Mouse (Mus musculus): Measurements from ENCODE around the gene Tcp11l1. TPM values are rescaled to one million over a fixed set of nuclear protein-coding genes. Genes with fewer than 3 reads are reported as not detected.

Tcp11l1 gene
- total RNA-seq, 2 experiments from 2014 or later: 0.99 to 2.3 TPM

GRCm38 (mm10) chr2:104615985-104616711 is 95.8 kb downstream of the Tcp11l1 start:
- no peak for ATAC-seq (replicated peaks; ENCODE audit: low FRiP score, low TSS enrichment, poor library complexity, severe bottlenecking)

- no peak for ATAC-seq (replicated peaks; ENCODE audit: low FRiP score, low TSS enrichment, poor library complexity, severe bottlenecking)
Measured at GRCm38 (mm10) chr2:104614786-104615185, 97.2 kb downstream of the Tcp11l1 start.

Other genes with a start within 250 kb of the Tcp11l1 start
- 23.9 and 32.3 TPM in 2 replicates for gene Hipk3, start 217.7 kb downstream of the Tcp11l1 start, total RNA-seq (2014; fragmentation: Nextera tagmentation)
- 23.5 and 29.3 TPM in 2 replicates for gene Hipk3, start 217.7 kb downstream of the Tcp11l1 start, total RNA-seq (2017)
- 47.9 and 53.6 TPM in 2 replicates for gene Cstf3, start 121.6 kb downstream of the Tcp11l1 start, total RNA-seq (2014; fragmentation: Nextera tagmentation)
- gene Cstf3, start 121.6 kb downstream of the Tcp11l1 start, total RNA-seq (2017): 22.3 and 30.7 TPM in 2 replicates
- not detected in 2 replicates for gene Pin1rt1, start 4.2 kb upstream of the Tcp11l1 start, total RNA-seq (2014; fragmentation: Nextera tagmentation)
- not detected in 2 replicates for gene Pin1rt1, start 4.2 kb upstream of the Tcp11l1 start, total RNA-seq (2017)
- gene Depdc7, start 30.7 kb upstream of the Tcp11l1 start, total RNA-seq (2014; fragmentation: Nextera tagmentation): not detected in 2 replicates
- 0.84 TPM in 1 of 2 replicates, not detected in the other for gene Depdc7, start 30.7 kb upstream of the Tcp11l1 start, total RNA-seq (2017)
- 23.7 and 28.0 TPM in 2 replicates for gene Qser1, start 104.6 kb upstream of the Tcp11l1 start, total RNA-seq (2014; fragmentation: Nextera tagmentation)
- 3.8 and 12.6 TPM in 2 replicates for gene Qser1, start 104.6 kb upstream of the Tcp11l1 start, total RNA-seq (2017)
- 1.3 TPM in 2 replicates for gene Prrg4, start 137.7 kb upstream of the Tcp11l1 start, total RNA-seq (2014; fragmentation: Nextera tagmentation)
- 5.2 and 13.1 TPM in 2 replicates for gene Prrg4, start 137.7 kb upstream of the Tcp11l1 start, total RNA-seq (2017)
- not detected in 2 replicates for gene Ccdc73, start 155.6 kb upstream of the Tcp11l1 start, total RNA-seq (2014; fragmentation: Nextera tagmentation)
- gene Ccdc73, start 155.6 kb upstream of the Tcp11l1 start, total RNA-seq (2017): 13.9 TPM in 1 of 2 replicates, not detected in the other